Mouse (Mus musculus): Measurements from ENCODE around the gene Olfr213.
"Not testable (repeated sequence)": the region's sequence is repeated elsewhere in the genome, so short reads cannot be mapped to it uniquely, and the experiment has no call there.

Gene Olfr213

GRCm38 (mm10) chr6:116538156-116538555 lies at the start of gene Olfr213:
TSS of gene Olfr213 (plus strand) at chr6:116538456.
- DNase-seq (ENCODE audit: low read depth): no peak

- no peak for DNase-seq (ENCODE audit: low read depth)
Observed at GRCm38 (mm10) chr6:116488791-116489190, 49.5 kb upstream of the Olfr213 start, which contains the start of gene Olfr211. TSS of gene Olfr211 (plus strand) at chr6:116489091.

GRCm38 (mm10) chr6:116493742-116494141 lies 44.5 kb upstream of the Olfr213 start:
- no peak for DNase-seq (ENCODE audit: low read depth)

GRCm38 (mm10) chr6:116495960-116496359 lies 42.3 kb upstream of the Olfr213 start:
- DNase-seq (ENCODE audit: low read depth): no peak

GRCm38 (mm10) chr6:116506302-116507003 lies 31.8 kb upstream of the Olfr213 start, which contains the start of gene Olfr212:
TSS of gene Olfr212 (plus strand) at chr6:116506516.
- DNase-seq (ENCODE audit: low read depth): not testable (repeated sequence)

- no peak for DNase-seq (ENCODE audit: low read depth)
Observed at GRCm38 (mm10) chr6:116514832-116515231, 23.4 kb upstream of the Olfr213 start.

- no peak for DNase-seq (ENCODE audit: low read depth)
Observed at GRCm38 (mm10) chr6:116542500-116542899, 4.2 kb downstream of the Olfr213 start.

GRCm38 (mm10) chr6:116550841-116551240 lies 12.6 kb downstream of the Olfr213 start, which contains the start of gene Gm5580:
TSS of gene Gm5580 (plus strand) at chr6:116551141.
- not testable (repeated sequence) for DNase-seq (ENCODE audit: low read depth)

- no peak for DNase-seq (ENCODE audit: low read depth)
Observed at GRCm38 (mm10) chr6:116553935-116554334, 15.7 kb downstream of the Olfr213 start, which contains the start of gene Olfr214. TSS of gene Olfr214 (plus strand) at chr6:116554235.

GRCm38 (mm10) chr6:116554952-116555351 lies 16.7 kb downstream of the Olfr213 start:
- DNase-seq (ENCODE audit: low read depth): no peak

GRCm38 (mm10) chr6:116569834-116570233 lies 31.6 kb downstream of the Olfr213 start:
- peak; percentile 15 for DNase-seq (ENCODE audit: low read depth)

GRCm38 (mm10) chr6:116584095-116584494 lies 45.8 kb downstream of the Olfr213 start, which contains the start of gene Olfr215:
TSS of gene Olfr215 (minus strand) at chr6:116584195.
- no peak for DNase-seq (ENCODE audit: low read depth)

Data from naive thymus-derived CD4-positive, alpha-beta T cell, adult 2 months (primary cell).